Mouse (Mus musculus): ENCODE results near the gene Ccl17.

GRCm38 (mm10) chr8:94805811-94806210 is 4.4 kb upstream of the Ccl17 start:
- TF ChIP-seq POLR2A (IDR thresholded peaks at IDR 0.05; ENCODE audit: borderline replicate concordance, extremely low read depth, insufficient read depth, insufficient read length, poor library complexity, severe bottlenecking) (no peak), CTCF (IDR thresholded peaks at IDR 0.05; ENCODE audit: borderline replicate concordance, extremely low read depth, insufficient read depth, insufficient read length) (no peak)
